Mouse (Mus musculus): ENCODE data around the gene Trpm4.

GRCm38 (mm10) chr7:45366652-45367019, 33.1 kb upstream of the Trpm4 start, which contains the start of gene Ppfia3:
- no peak for TF ChIP-seq CTCF (IDR thresholded peaks at IDR 0.05; ENCODE audit: low read depth, low read length)
- TF ChIP-seq POLR2A (IDR thresholded peaks at IDR 0.05; ENCODE audit: extremely low read depth, insufficient read depth, low read length): no peak
